Mouse (Mus musculus) limb, embryonic 11.5 days (tissue): ENCODE results near the gene Osbpl9. TPM values are rescaled to one million over a fixed set of nuclear protein-coding genes. Genes with fewer than 3 reads are reported as not detected.

Experiments used
- ATAC-seq: fragments of 200-750 bp; cut with Nextera tagmentation; 2 replicates; pipeline ENCODE4 v1.8.0; 2017; ENCODE audit warnings: low read depth; ENCODE audit not compliant: insufficient number of reproducible peaks, low FRiP score, low TSS enrichment
- DNase-seq: peaks from one replicate; pipeline ENCODE4 v3.0.0-alpha.2; 2015; ENCODE audit warnings: low spot score
- H3K27ac ChIP-seq: fragments of 300-500 bp; sonication (generic); replicated peaks from 2 replicates; pipeline ENCODE4 v1.5.1; 2014; ENCODE audit warnings: low read depth, mild to moderate bottlenecking, low read length
- H3K27me3 ChIP-seq: fragments of 300-500 bp; sonication (generic); 2 replicates; pipeline ENCODE4 v1.6.1; 2014; ENCODE audit warnings: mild to moderate bottlenecking, low read length, mixed read lengths; ENCODE audit not compliant: control insufficient read depth, insufficient read depth
- H3K36me3 ChIP-seq: fragments of 300-500 bp; sonication (generic); 2 replicates; pipeline ENCODE4 v1.6.1; 2014; ENCODE audit warnings: mild to moderate bottlenecking, low read length, moderate library complexity, mixed read lengths; ENCODE audit not compliant: control insufficient read depth, insufficient read depth
- H3K4me1 ChIP-seq: fragments of 300-500 bp; sonication (generic); 2 replicates; pipeline ENCODE4 v1.6.1; 2014; ENCODE audit warnings: low read length, mixed read lengths; ENCODE audit not compliant: control insufficient read depth, insufficient read depth
- H3K4me2 ChIP-seq: fragments of 300-500 bp; sonication (generic); 2 replicates; pipeline ENCODE4 v1.6.1; 2014; ENCODE audit warnings: low read depth, mild to moderate bottlenecking, moderate library complexity; ENCODE audit not compliant: severe bottlenecking
- H3K4me3 ChIP-seq: fragments of 300-500 bp; sonication (generic); 2 replicates; pipeline ENCODE4 v1.5.1; 2014; ENCODE audit warnings: low read depth, low read length
- H3K9ac ChIP-seq: fragments of 300-500 bp; sonication (generic); 2 replicates; pipeline ENCODE4 v1.6.1; 2014; ENCODE audit warnings: mild to moderate bottlenecking, low read length
- H3K9me3 ChIP-seq: fragments of 300-500 bp; sonication (generic); 2 replicates; pipeline ENCODE4 v1.6.1; 2016; ENCODE audit warnings: low read length; ENCODE audit not compliant: control insufficient read depth
- WGBS: fragments of 180-500 bp; shearing (Covaris S2); extraction: QIAGEN DNeasy Blood & Tissue Kit; methylation state at CpG from one replicate; pipeline ENCODE4 v1.1.7; 2014; 5-methylcytosine and 5-hydroxymethylcytosine counted together
- polyA plus RNA-seq: library from polyadenylated mRNA; unstranded; fragments of >200 nt; fragmentation: Nextera tagmentation; extraction: Ambion mirVana; gene quantifications from 2 replicates; pipeline ENCODE4 v1.2.1, GENCODE M21; 2014

The Osbpl9 gene
- polyA plus RNA-seq, 1 experiment from 2014 or later, result 71.9 TPM

DNA sequence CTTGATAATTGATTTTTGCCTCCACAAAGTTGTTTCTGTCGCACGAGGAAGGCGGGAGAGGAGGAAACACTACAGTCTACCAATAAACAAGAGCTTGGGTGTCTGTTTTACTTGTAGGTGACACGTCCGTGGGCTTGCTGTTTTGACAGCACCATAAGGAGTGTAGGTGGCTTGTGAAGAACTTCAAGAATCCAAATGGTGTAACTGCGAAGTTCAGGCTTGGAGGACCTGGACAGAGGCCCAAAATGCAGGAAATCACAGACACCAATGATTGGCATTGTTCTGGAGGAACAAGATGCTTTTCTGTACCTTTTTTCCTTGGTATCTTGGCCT, 83.8 kb downstream of the Osbpl9 start:
- DNase-seq (no peak), ATAC-seq (peak; percentile 13; the same call in 1 of the 2 replicates)
- Histone ChIP-seq H3K4me3 (peak overlapping the region; percentile 52), H3K4me2 (peak overlapping the region; percentile 61), H3K36me3 (no peaks in the 10 kb centered on the region), H3K4me1 (0 out of 2 replicates have a peak, but pooled peaks cover 2% of the 10 kb centered on the region), H3K27ac (0 out of 2 replicates have a peak overlapping the region, but pooled peaks have one; percentile 30), H3K9ac (peak overlapping the region; percentile 67), H3K9me3 (no peaks in the 10 kb centered on the region), H3K27me3 (no peaks in the 10 kb centered on the region)
- 9% methylated on average over 6 of the region's 6 CpGs for WGBS

DNA sequence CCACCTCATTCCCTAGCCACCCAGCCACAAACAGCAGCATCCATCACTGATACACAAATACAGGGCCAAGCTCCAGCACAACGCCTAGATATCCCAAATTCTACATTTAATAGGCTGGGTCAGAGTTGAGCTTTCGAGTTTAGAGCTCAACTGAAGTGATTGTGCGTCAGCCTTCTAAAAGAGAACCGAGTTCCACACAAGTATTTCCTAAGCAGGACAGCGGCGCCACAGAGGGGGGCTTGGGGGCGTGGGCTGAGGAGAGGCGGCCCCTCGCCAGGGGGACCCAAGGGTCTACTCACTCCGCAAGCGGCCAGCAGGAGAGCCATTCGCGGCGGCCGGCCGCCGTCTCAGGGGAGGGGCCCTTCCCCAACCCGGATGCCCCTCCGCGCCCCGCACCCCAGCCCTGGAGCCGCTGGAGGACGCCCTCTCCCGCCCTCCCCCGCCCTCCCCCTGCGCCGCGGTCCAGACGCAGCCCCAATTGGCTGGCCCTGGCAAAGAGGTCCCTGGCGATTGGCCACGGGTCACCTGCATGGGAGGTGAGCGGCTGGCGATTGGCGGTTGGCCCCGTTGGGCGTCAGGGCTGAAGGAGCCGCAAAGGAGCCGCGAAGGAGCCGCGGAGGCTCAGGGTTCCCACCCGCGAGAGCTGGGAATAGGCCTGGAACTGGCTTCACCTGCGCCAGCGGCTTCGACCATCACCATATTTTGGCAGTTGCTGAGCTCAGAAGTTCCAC, 84.3 kb downstream of the Osbpl9 start:
- under 1% methylated on average over 40 of the region's 46 CpGs for WGBS
- no peaks in the 10 kb centered on the region for H3K9me3 ChIP-seq
- DNase-seq (peak; percentile 97), ATAC-seq (peak; percentile 100)
- peak overlapping the region; percentile 81 for H3K27ac ChIP-seq
- no peaks in the 10 kb centered on the region for H3K27me3 ChIP-seq
- no peaks in the 10 kb centered on the region for H3K36me3 ChIP-seq
- peak overlapping the region; percentile 73 for H3K9ac ChIP-seq
- H3K4me2 ChIP-seq, result peak overlapping the region; percentile 61
- peak overlapping the region; percentile 52 for H3K4me3 ChIP-seq
- H3K4me1 ChIP-seq, result 0 out of 2 replicates have a peak, but pooled peaks cover 2% of the 10 kb centered on the region

DNA sequence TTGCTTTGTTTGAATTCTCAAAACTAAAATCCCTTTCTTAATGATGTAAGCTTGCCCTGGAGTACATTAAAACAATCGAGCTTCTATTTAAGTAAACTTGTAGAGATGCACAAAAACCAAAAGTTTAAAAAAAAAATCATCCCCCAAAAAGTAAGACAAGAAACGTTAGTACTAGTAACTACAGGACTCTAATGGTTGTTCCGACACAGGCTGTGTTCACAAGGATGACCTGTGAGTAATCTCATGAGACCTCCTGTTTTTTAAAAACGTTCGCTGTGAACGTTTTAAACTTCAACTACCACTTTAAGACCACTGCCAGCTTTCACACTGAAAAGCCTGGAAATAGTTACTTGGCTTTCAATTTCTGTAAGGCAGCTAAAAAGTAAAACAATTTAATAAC, 85.1 kb downstream of the Osbpl9 start:
- Histone ChIP-seq H3K4me3 (peak overlapping the region; percentile 52), H3K9me3 (no peaks in the 10 kb centered on the region), H3K9ac (no peak overlapping the region), H3K4me2 (peak overlapping the region; percentile 61; the same call in 1 of the 2 replicates), H3K4me1 (0 out of 2 replicates have a peak, but pooled peaks cover 2% of the 10 kb centered on the region), H3K27ac (no peak overlapping the region), H3K27me3 (no peaks in the 10 kb centered on the region), H3K36me3 (no peaks in the 10 kb centered on the region)
- ATAC-seq (no peak), DNase-seq (no peak)
- WGBS, result 51% methylated on average over 6 of the region's 6 CpGs

DNA sequence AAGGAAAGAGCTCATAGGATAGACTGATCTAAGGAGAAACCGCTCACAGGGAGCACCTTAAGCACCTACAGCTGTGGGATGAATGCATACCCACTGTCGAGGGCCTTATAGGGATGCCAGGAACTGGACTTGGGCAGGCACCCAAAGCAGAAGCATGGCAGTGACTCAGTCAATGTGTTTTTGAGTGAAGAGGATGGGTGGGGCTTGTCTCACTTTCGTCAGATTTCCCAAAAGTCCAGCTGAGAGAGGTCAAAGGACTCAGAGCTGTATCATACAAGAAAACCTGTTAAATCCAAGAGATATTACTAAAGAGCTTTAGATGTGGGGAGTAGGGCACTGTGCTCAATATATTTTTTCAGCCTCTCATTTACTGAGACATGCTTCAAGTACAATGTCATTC, 85.6 kb downstream of the Osbpl9 start:
- Histone ChIP-seq H3K4me3 (no peak overlapping the region), H3K4me2 (no peak overlapping the region)
- 76% methylated on average over 3 of the region's 3 CpGs for WGBS

DNA sequence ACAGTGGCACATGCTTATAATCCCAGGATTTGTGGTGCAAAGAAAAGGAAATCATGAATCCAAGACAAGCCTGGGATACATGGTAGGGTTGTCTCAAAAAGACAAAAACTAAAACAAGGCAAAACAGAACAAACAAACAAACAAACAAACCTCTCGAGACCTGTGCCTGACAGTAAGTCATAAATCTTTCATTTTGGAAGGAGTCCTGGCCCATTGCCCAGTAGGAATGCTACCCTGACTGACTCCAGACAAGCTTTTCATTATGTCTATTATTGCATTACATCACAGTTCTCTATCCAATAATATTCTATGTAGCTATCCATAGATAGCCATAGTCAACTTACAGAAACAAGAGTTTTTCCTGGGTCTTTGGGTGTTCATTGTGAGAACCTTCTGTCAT, 86.3 kb downstream of the Osbpl9 start:
- no peak overlapping the region for H3K9ac ChIP-seq
- H3K4me3 ChIP-seq, result no peak overlapping the region
- H3K27me3 ChIP-seq, result no peaks in the 10 kb centered on the region
- H3K27ac ChIP-seq, result no peak overlapping the region
- WGBS, result 39% methylated on average over 1 of the region's 1 CpGs
- H3K4me2 ChIP-seq, result no peak overlapping the region
- ATAC-seq (no peak), DNase-seq (no peak)
- no peaks in the 10 kb centered on the region for H3K36me3 ChIP-seq
- H3K4me1 ChIP-seq, result 0 out of 2 replicates have a peak, but pooled peaks cover 2% of the 10 kb centered on the region
- no peaks in the 10 kb centered on the region for H3K9me3 ChIP-seq

More for the DNA sequence above, 85.6 kb downstream of the Osbpl9 start:
- Histone ChIP-seq H3K9me3 (no peaks in the 10 kb centered on the region), H3K27me3 (no peaks in the 10 kb centered on the region), H3K36me3 (no peaks in the 10 kb centered on the region), H3K27ac (no peak overlapping the region), H3K4me1 (0 out of 2 replicates have a peak, but pooled peaks cover 2% of the 10 kb centered on the region), H3K9ac (no peak overlapping the region)
- DNase-seq, result no peak
- no peak for ATAC-seq

DNA sequence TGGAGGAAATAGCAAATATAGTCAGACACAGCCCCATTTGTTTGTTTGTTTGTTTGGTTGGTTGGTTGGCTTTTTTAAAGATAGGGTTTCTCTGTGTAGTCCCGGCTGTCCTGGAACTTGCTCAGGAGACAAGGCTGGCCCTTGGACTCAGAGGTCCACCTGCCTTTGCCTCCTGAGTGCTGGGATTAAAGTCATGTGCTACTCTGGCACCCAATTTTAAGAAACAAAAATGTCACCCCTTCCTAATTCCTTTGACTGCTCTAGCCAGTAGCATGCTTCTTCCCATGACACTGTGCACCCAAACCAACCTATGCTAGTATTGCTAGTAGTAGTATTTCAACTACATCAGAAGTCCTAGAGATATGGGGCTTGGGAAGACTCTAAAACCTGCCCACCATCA, 87.8 kb downstream of the Osbpl9 start:
- 0 out of 2 replicates have a peak, but pooled peaks cover 2% of the 10 kb centered on the region for H3K4me1 ChIP-seq
- WGBS, result 94% methylated on average over 1 of the region's 1 CpGs

DNA sequence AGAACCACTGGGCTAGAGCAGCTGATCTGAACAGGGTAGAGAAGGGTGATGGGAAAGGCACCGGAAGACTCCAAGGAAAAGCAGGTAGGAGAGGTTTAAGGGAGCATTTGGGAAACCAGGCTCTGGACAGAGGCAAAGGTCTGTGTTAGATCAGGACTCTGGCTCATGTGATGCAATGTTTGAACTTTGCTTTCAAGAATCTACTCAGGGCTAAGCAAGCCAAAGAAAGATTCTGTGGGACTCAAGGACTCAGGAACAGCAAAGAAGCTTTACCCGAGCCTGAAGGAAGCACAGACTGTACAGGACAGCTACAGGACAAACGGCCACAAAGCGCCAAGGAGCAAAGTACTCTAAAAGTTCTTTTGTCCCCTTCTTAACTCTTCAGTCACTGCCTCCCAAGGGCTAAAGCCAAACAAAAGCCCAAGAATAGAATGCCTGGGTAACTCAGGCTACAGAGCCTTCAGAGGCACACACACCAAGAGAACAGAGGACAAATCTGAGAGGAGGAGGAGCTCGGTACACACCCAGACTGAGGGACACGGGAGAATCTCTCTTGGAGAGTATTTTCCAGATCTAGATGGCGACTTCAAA, 89.1 kb downstream of the Osbpl9 start:
- Histone ChIP-seq H3K4me2 (no peak overlapping the region), H3K27ac (no peak overlapping the region), H3K9me3 (no peaks in the 10 kb centered on the region), H3K4me3 (no peak overlapping the region), H3K9ac (no peak overlapping the region), H3K4me1 (0 out of 2 replicates have a peak, but pooled peaks cover 2% of the 10 kb centered on the region), H3K36me3 (no peaks in the 10 kb centered on the region), H3K27me3 (no peaks in the 10 kb centered on the region)
- 83% methylated on average over 7 of the region's 7 CpGs for WGBS
- ATAC-seq, result no peak
- DNase-seq, result no peak

More for the DNA sequence above, 87.8 kb downstream of the Osbpl9 start:
- Histone ChIP-seq H3K27ac (no peak overlapping the region), H3K36me3 (no peaks in the 10 kb centered on the region), H3K27me3 (no peaks in the 10 kb centered on the region), H3K4me3 (no peak overlapping the region), H3K9me3 (no peaks in the 10 kb centered on the region), H3K9ac (no peak overlapping the region), H3K4me2 (no peak overlapping the region)
- ATAC-seq (no peak), DNase-seq (no peak)

DNA sequence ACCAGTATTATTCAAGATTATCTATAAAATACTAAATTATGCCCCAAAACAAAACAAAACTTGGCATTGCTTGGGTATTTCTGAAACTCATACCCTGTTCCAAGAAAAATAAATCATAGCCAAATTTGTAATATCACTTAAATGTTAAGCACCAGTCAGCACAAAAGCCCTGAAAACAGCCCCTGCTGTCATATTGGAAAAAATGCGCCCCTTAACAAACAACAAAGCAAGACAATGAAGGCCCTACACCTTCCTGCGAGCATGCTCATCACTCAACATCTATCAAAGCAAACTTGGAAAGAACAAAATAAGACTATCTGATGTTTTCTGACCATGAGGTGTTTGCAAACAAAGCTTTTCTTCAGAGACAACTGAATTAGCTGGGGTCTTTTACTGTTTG, 91.1 kb downstream of the Osbpl9 start:
- no peaks in the 10 kb centered on the region for H3K36me3 ChIP-seq
- no peak for DNase-seq
- no peak overlapping the region for H3K4me2 ChIP-seq
- no peaks in the 10 kb centered on the region for H3K4me1 ChIP-seq
- no peak overlapping the region for H3K4me3 ChIP-seq
- 93% methylated on average over 2 of the region's 2 CpGs for WGBS
- no peak overlapping the region for H3K9ac ChIP-seq
- no peak for ATAC-seq
- no peak overlapping the region for H3K27ac ChIP-seq
- no peaks in the 10 kb centered on the region for H3K27me3 ChIP-seq
- no peaks in the 10 kb centered on the region for H3K9me3 ChIP-seq
